In genomic region chr13:104983989-104984388, GRCm38 (mm10) we compare ENCODE assay signal across 16 mouse cellular contexts.
"Had no signal": no experiment of that assay in that cellular context is flagged by ENCODE, and none has a peak within 500 bp of the region (broad histone marks: within the 10 kb centered on the region; RNA-seq: fewer than 3 reads in every experiment).

No protein-coding gene starts in this region.

- DNase-seq: liver, postnatal 0 days; lung, adult 2 months; lung, postnatal 14 days; lung, postnatal 36 days; midbrain, embryonic 14.5 days; right cerebral cortex, postnatal 25 days; thymus, adult 18-20 months; thymus, postnatal 14 days; thymus, postnatal 36 days had no signal

- H3K4me1 ChIP-seq: liver, embryonic 15.5 days; lung, embryonic 15.5 days; megakaryocyte, embryonic 14.5 days; midbrain, embryonic 12.5 days; neural tube, embryonic 12.5 days had no signal

- H3K36me3 ChIP-seq: liver, embryonic 15.5 days; lung, embryonic 15.5 days; midbrain, embryonic 12.5 days; neural tube, embryonic 12.5 days had no signal

- H3K9ac ChIP-seq: liver, embryonic 15.5 days; liver, postnatal 0 days; lung, embryonic 15.5 days; midbrain, embryonic 12.5 days; neural tube, embryonic 12.5 days had no signal

- H3K27me3 ChIP-seq: liver, embryonic 15.5 days; lung, embryonic 15.5 days; megakaryocyte, embryonic 14.5 days; midbrain, embryonic 12.5 days; neural tube, embryonic 12.5 days had no signal

- H3K27ac ChIP-seq: liver, embryonic 15.5 days; lung, embryonic 15.5 days; macrophage; midbrain, embryonic 12.5 days; neural tube, embryonic 12.5 days had no signal

- ATAC-seq: liver, postnatal 0 days; lung, postnatal 0 days had no signal

- H3K9me3 ChIP-seq: liver, embryonic 15.5 days; lung, embryonic 15.5 days; midbrain, embryonic 12.5 days; neural tube, embryonic 12.5 days had no signal

- H3K4me3 ChIP-seq: liver, embryonic 15.5 days; lung, embryonic 15.5 days; megakaryocyte, embryonic 14.5 days; midbrain, embryonic 12.5 days; neural tube, embryonic 12.5 days had no signal

- H3K4me2 ChIP-seq: liver, embryonic 15.5 days; lung, embryonic 15.5 days; midbrain, embryonic 12.5 days; neural tube, embryonic 12.5 days had no signal
